Mouse (Mus musculus) lung, postnatal 14 days (tissue): ENCODE measurements at regions not wholly inside any gene's neighbourhood (a gene's known extent, or its start where the extent isn't known, plus 50 kb on each side); places are given as distances from the start of the nearest gene placed in this dataset.

ENCODE experiments used
- DNase-seq: peaks from one replicate; pipeline ENCODE4 v3.0.0; 2021

GRCm38 (mm10) chr7:70438908-70439307 lies 72.4 kb upstream of the Nr2f2 start:
- DNase-seq, result no peak

GRCm38 (mm10) chr7:70433838-70434237 lies 67.3 kb upstream of the Nr2f2 start:
- no peak for DNase-seq

GRCm38 (mm10) chr7:70433358-70433757 lies 66.8 kb upstream of the Nr2f2 start:
- DNase-seq, result no peak

GRCm38 (mm10) chr7:70431712-70432111 lies 65.2 kb upstream of the Nr2f2 start:
- no peak for DNase-seq

GRCm38 (mm10) chr7:70429326-70429725 lies 62.8 kb upstream of the Nr2f2 start:
- DNase-seq, result no peak

GRCm38 (mm10) chr7:70424231-70424620 lies 57.7 kb upstream of the Nr2f2 start:
- no peak for DNase-seq

- no peak for DNase-seq
These were observed 57.1 kb upstream of the Nr2f2 start for GRCm38 (mm10) chr7:70423524-70424230.

- no peak for DNase-seq
These were observed 49.8 kb upstream of the Nr2f2 start for GRCm38 (mm10) chr7:70416185-70416941.
